Mouse (Mus musculus): ENCODE data around the gene Cfdp1. TPM values are rescaled to one million over a fixed set of nuclear protein-coding genes. Genes with fewer than 3 reads are reported as not detected.

The Cfdp1 gene
- polyA plus RNA-seq, 1 experiment from 2014 or later: 117 TPM

- 33% methylated on average over 13 of the region's 13 CpGs for WGBS
- Histone ChIP-seq H3K4me1 (replicated peaks) (peaks cover 42% of the 10 kb centered on the region), H3K9ac (no peak overlapping the region), H3K4me2 (no peak overlapping the region; the same call in 1 of the 2 replicates), H3K9me3 (replicated peaks) (no peaks in the 10 kb centered on the region), H3K27ac (peak overlapping the region; percentile 78), H3K36me3 (no peaks in the 10 kb centered on the region), H3K27me3 (no peaks in the 10 kb centered on the region), H3K4me3 (no peak overlapping the region)
- ATAC-seq (replicated peaks; ENCODE audit: insufficient number of reproducible peaks, insufficient read depth, low FRiP score, low read depth): no peak
Measured at GRCm38 (mm10) chr8:111746582-111747465, 107.3 kb downstream of the Cfdp1 start.

- Histone ChIP-seq H3K4me3 (peak overlapping the region; percentile 40), H3K27ac (peak overlapping the region; percentile 78), H3K4me2 (peak overlapping the region; percentile 61), H3K9ac (0 out of 2 replicates have a peak overlapping the region, but pooled peaks have one; percentile 26), H3K9me3 (replicated peaks) (no peaks in the 10 kb centered on the region), H3K36me3 (no peaks in the 10 kb centered on the region), H3K4me1 (replicated peaks) (peaks cover 52% of the 10 kb centered on the region), H3K27me3 (no peaks in the 10 kb centered on the region)
- peak; percentile 28; the same call in 1 of the 2 replicates for ATAC-seq (replicated peaks; ENCODE audit: insufficient number of reproducible peaks, insufficient read depth, low FRiP score, low read depth)
- 3% methylated on average over 23 of the region's 23 CpGs for WGBS
Measured at GRCm38 (mm10) chr8:111745591-111746418, 108.3 kb downstream of the Cfdp1 start.

GRCm38 (mm10) chr8:111745086-111745485 lies 109.0 kb downstream of the Cfdp1 start:
- Histone ChIP-seq H3K36me3 (no peaks in the 10 kb centered on the region), H3K4me3 (no peak overlapping the region), H3K9me3 (replicated peaks) (no peaks in the 10 kb centered on the region), H3K4me2 (peak overlapping the region; percentile 61), H3K4me1 (replicated peaks) (peaks cover 59% of the 10 kb centered on the region), H3K27me3 (no peaks in the 10 kb centered on the region), H3K27ac (peak overlapping the region; percentile 78), H3K9ac (no peak overlapping the region)
- ATAC-seq (replicated peaks; ENCODE audit: insufficient number of reproducible peaks, insufficient read depth, low FRiP score, low read depth): no peak
- WGBS: 66% methylated on average over 5 of the region's 5 CpGs

GRCm38 (mm10) chr8:111743792-111744696 lies 110.0 kb downstream of the Cfdp1 start, which contains the start of gene Bcar1:
Gene Bcar1 (minus strand): TSS chr8:111743809.
- Histone ChIP-seq H3K9ac (peak within 1 kb of the TSS; percentile 95), H3K4me1 (replicated peaks) (peaks cover 70% of the 10 kb centered on the region)
- 11% methylated on average over 39 of the region's 40 CpGs for WGBS

GRCm38 (mm10) chr8:111743101-111743791 lies 110.8 kb downstream of the Cfdp1 start:
- H3K4me2 ChIP-seq: peak overlapping the region; percentile 77
- H3K4me3 ChIP-seq: peak overlapping the region; percentile 87
- peak overlapping the region; percentile 87 for H3K27ac ChIP-seq
- no peaks in the 10 kb centered on the region for H3K27me3 ChIP-seq
- ATAC-seq (replicated peaks; ENCODE audit: insufficient number of reproducible peaks, insufficient read depth, low FRiP score, low read depth): peak; percentile 14
- H3K9ac ChIP-seq: peak overlapping the region; percentile 95
- under 1% methylated on average over 39 of the region's 44 CpGs for WGBS
- H3K4me1 ChIP-seq (replicated peaks): peaks cover 74% of the 10 kb centered on the region
- H3K9me3 ChIP-seq (replicated peaks): no peaks in the 10 kb centered on the region
- no peaks in the 10 kb centered on the region for H3K36me3 ChIP-seq

More at GRCm38 (mm10) chr8:111743792-111744696, 110.0 kb downstream of the Cfdp1 start, which contains the start of gene Bcar1:
- Histone ChIP-seq H3K36me3 (no peaks in the 10 kb centered on the region), H3K27ac (peak within 1 kb of the TSS; percentile 87), H3K4me2 (peak within 1 kb of the TSS; percentile 77), H3K27me3 (no peaks in the 10 kb centered on the region), H3K4me3 (peak within 1 kb of the TSS; percentile 87), H3K9me3 (replicated peaks) (no peaks in the 10 kb centered on the region)
- ATAC-seq (replicated peaks; ENCODE audit: insufficient number of reproducible peaks, insufficient read depth, low FRiP score, low read depth): peak; percentile 58

GRCm38 (mm10) chr8:111742261-111743037 lies 111.6 kb downstream of the Cfdp1 start:
- peak overlapping the region; percentile 95 for H3K9ac ChIP-seq
- ATAC-seq (replicated peaks; ENCODE audit: insufficient number of reproducible peaks, insufficient read depth, low FRiP score, low read depth): no peak
- peak overlapping the region; percentile 87 for H3K4me3 ChIP-seq
- H3K27me3 ChIP-seq: no peaks in the 10 kb centered on the region
- H3K4me2 ChIP-seq: peak overlapping the region; percentile 77
- no peaks in the 10 kb centered on the region for H3K36me3 ChIP-seq
- WGBS: 19% methylated on average over 11 of the region's 11 CpGs
- H3K9me3 ChIP-seq (replicated peaks): no peaks in the 10 kb centered on the region
- peak overlapping the region; percentile 87 for H3K27ac ChIP-seq
- H3K4me1 ChIP-seq (replicated peaks): peaks cover 76% of the 10 kb centered on the region

- Histone ChIP-seq H3K27ac (peak overlapping the region; percentile 48; the same call in 1 of the 2 replicates), H3K4me2 (peak overlapping the region; percentile 77), H3K4me1 (replicated peaks) (peaks cover 77% of the 10 kb centered on the region), H3K36me3 (no peaks in the 10 kb centered on the region), H3K27me3 (no peaks in the 10 kb centered on the region), H3K4me3 (no peak overlapping the region), H3K9me3 (replicated peaks) (no peaks in the 10 kb centered on the region), H3K9ac (0 out of 2 replicates have a peak overlapping the region, but pooled peaks have one; percentile 18)
- WGBS: 66% methylated on average over 6 of the region's 6 CpGs
- no peak for ATAC-seq (replicated peaks; ENCODE audit: insufficient number of reproducible peaks, insufficient read depth, low FRiP score, low read depth)
Measured at GRCm38 (mm10) chr8:111741556-111741955, 112.5 kb downstream of the Cfdp1 start.

- Histone ChIP-seq H3K36me3 (no peaks in the 10 kb centered on the region), H3K27me3 (no peaks in the 10 kb centered on the region), H3K4me2 (peak overlapping the region; percentile 24), H3K4me1 (replicated peaks) (peaks cover 77% of the 10 kb centered on the region), H3K4me3 (no peak overlapping the region), H3K9ac (0 out of 2 replicates have a peak overlapping the region, but pooled peaks have one; percentile 18), H3K27ac (peak overlapping the region; percentile 48; the same call in 1 of the 2 replicates), H3K9me3 (replicated peaks) (no peaks in the 10 kb centered on the region)
- 53% methylated on average over 8 of the region's 8 CpGs for WGBS
- ATAC-seq (replicated peaks; ENCODE audit: insufficient number of reproducible peaks, insufficient read depth, low FRiP score, low read depth): no peak
Measured at GRCm38 (mm10) chr8:111740994-111741393, 113.1 kb downstream of the Cfdp1 start.

GRCm38 (mm10) chr8:111740301-111740711 lies 113.8 kb downstream of the Cfdp1 start:
- no peak for ATAC-seq (replicated peaks; ENCODE audit: insufficient number of reproducible peaks, insufficient read depth, low FRiP score, low read depth)
- Histone ChIP-seq H3K4me2 (peak overlapping the region; percentile 24; the same call in 1 of the 2 replicates), H3K27me3 (no peaks in the 10 kb centered on the region), H3K4me3 (no peak overlapping the region), H3K9me3 (replicated peaks) (no peaks in the 10 kb centered on the region), H3K36me3 (no peaks in the 10 kb centered on the region), H3K4me1 (replicated peaks) (peaks cover 78% of the 10 kb centered on the region), H3K27ac (peak overlapping the region; percentile 48), H3K9ac (no peak overlapping the region)
- 54% methylated on average over 7 of the region's 7 CpGs for WGBS

All from heart, embryonic 15.5 days (tissue).